Mouse (Mus musculus) heart, embryonic 12.5 days (tissue): Measurements from ENCODE around the gene Ltc4s. TPM values are rescaled to one million over a fixed set of nuclear protein-coding genes. Genes with fewer than 3 reads are reported as not detected.
A peak's percentile ranks its signal among the peaks of the same experiment; 100 is the strongest.

Source experiments
- ATAC-seq: fragments of 200-750 bp; cut with Nextera tagmentation; 2 replicates; pipeline ENCODE4 v1.8.0; 2017; ENCODE audit warnings: moderate TSS enrichment, moderate library complexity; ENCODE audit not compliant: insufficient number of reproducible peaks, low FRiP score
- H3K27ac ChIP-seq: fragments of 300-500 bp; sonication (generic); 2 replicates; pipeline ENCODE4 v1.5.1; 2016; ENCODE audit warnings: mild to moderate bottlenecking, moderate library complexity; ENCODE audit not compliant: poor library complexity, severe bottlenecking
- H3K27me3 ChIP-seq: fragments of 300-500 bp; sonication (generic); replicated peaks from 2 replicates; pipeline ENCODE4 v1.6.1; 2016; ENCODE audit warnings: mild to moderate bottlenecking, moderate library complexity
- H3K36me3 ChIP-seq: fragments of 300-500 bp; sonication (generic); 2 replicates; pipeline ENCODE4 v1.6.1; 2016; ENCODE audit warnings: mild to moderate bottlenecking, moderate library complexity
- H3K4me1 ChIP-seq: fragments of 300-500 bp; sonication (generic); replicated peaks from 2 replicates; pipeline ENCODE4 v1.6.1; 2016; ENCODE audit warnings: mild to moderate bottlenecking
- H3K4me2 ChIP-seq: fragments of 300-500 bp; sonication (generic); 2 replicates; pipeline ENCODE4 v1.6.1; 2016; ENCODE audit warnings: mild to moderate bottlenecking, moderate library complexity
- H3K4me3 ChIP-seq: fragments of 300-500 bp; sonication (generic); 2 replicates; pipeline ENCODE4 v1.5.1; 2016; ENCODE audit warnings: mild to moderate bottlenecking
- H3K9ac ChIP-seq: fragments of 300-500 bp; sonication (generic); 2 replicates; pipeline ENCODE4 v1.6.1; 2016; ENCODE audit warnings: mild to moderate bottlenecking, moderate library complexity
- H3K9me3 ChIP-seq: fragments of 300-500 bp; sonication (generic); replicated peaks from 2 replicates; pipeline ENCODE4 v1.6.1; 2016; ENCODE audit warnings: mild to moderate bottlenecking, moderate library complexity
- WGBS: fragments of 180-500 bp; shearing (Covaris S2); methylation state at CpG from one replicate; pipeline ENCODE4 v1.1.7; 2016; 5-methylcytosine and 5-hydroxymethylcytosine counted together
- polyA plus RNA-seq: library from polyadenylated mRNA; unstranded; fragments of >200 nt; fragmentation: Nextera tagmentation; extraction: Ambion mirVana; gene quantifications from 2 replicates; pipeline ENCODE4 v1.2.1, GENCODE M21; 2016

Gene Ltc4s
- polyA plus RNA-seq, 1 experiment from 2014 or later = 0.70 TPM

GRCm38 (mm10) chr11:50248473-50249171 lies 10.2 kb upstream of the Ltc4s start:
- Histone ChIP-seq H3K4me2 (no peak overlapping the region), H3K9me3 (no peaks in the 10 kb centered on the region), H3K4me1 (peaks cover 16% of the 10 kb centered on the region), H3K9ac (no peak overlapping the region), H3K27me3 (no peaks in the 10 kb centered on the region), H3K36me3 (no peaks in the 10 kb centered on the region), H3K4me3 (no peak overlapping the region), H3K27ac (no peak overlapping the region)
- WGBS = 78% methylated on average over 7 of the region's 7 CpGs
- no peak for ATAC-seq

DNA sequence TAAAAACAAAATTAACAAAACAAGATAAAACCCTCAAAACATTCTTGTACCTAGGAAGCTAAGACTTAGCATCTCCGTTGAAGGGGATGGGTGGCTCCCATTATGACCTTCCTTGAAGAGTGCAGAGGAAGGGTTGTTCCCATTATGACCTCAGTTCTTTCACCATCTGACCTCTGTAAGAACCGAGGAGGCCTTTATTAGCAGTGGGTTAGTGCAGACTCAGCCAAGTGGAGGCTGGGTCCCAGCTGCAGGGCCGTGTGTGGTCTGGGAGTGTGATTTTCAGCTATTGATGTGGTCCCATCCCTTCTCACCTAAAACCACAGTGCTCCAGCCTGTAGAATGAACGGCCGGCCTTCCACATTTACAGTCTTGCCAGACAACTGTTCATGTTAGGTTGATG lies 6.9 kb upstream of the Ltc4s start:
- H3K27me3 ChIP-seq = no peaks in the 10 kb centered on the region
- no peaks in the 10 kb centered on the region for H3K36me3 ChIP-seq
- ATAC-seq = no peak
- H3K4me2 ChIP-seq = no peak overlapping the region
- no peak overlapping the region for H3K4me3 ChIP-seq
- WGBS = 69% methylated on average over 5 of the region's 5 CpGs
- no peak overlapping the region for H3K9ac ChIP-seq
- no peaks in the 10 kb centered on the region for H3K9me3 ChIP-seq
- no peak overlapping the region for H3K27ac ChIP-seq
- H3K4me1 ChIP-seq = no peaks in the 10 kb centered on the region

- H3K4me2 ChIP-seq = no peak overlapping the region
- WGBS = 68% methylated on average over 6 of the region's 6 CpGs
- no peak overlapping the region for H3K9ac ChIP-seq
- no peak overlapping the region for H3K4me3 ChIP-seq
- no peaks in the 10 kb centered on the region for H3K36me3 ChIP-seq
- no peak overlapping the region for H3K27ac ChIP-seq
- ATAC-seq = no peak
- no peaks in the 10 kb centered on the region for H3K4me1 ChIP-seq
- no peaks in the 10 kb centered on the region for H3K9me3 ChIP-seq
- peaks cover 9% of the 10 kb centered on the region for H3K27me3 ChIP-seq
These were observed 5.5 kb upstream of the Ltc4s start for GRCm38 (mm10) chr11:50243926-50244325.

- no peak for ATAC-seq
- no peak overlapping the region for H3K9ac ChIP-seq
- H3K36me3 ChIP-seq = no peaks in the 10 kb centered on the region
- H3K4me3 ChIP-seq = no peak overlapping the region
- H3K4me2 ChIP-seq = no peak overlapping the region
- peaks cover 35% of the 10 kb centered on the region for H3K27me3 ChIP-seq
- no peaks in the 10 kb centered on the region for H3K9me3 ChIP-seq
- no peak overlapping the region for H3K27ac ChIP-seq
- H3K4me1 ChIP-seq = peaks cover 23% of the 10 kb centered on the region
- 66% methylated on average over 7 of the region's 7 CpGs for WGBS
These were observed 2.0 kb upstream of the Ltc4s start for GRCm38 (mm10) chr11:50240235-50240911.

- 90% methylated on average over 9 of the region's 9 CpGs for WGBS
These were observed 690 bp upstream of the Ltc4s start for GRCm38 (mm10) chr11:50238821-50239791.

DNA sequence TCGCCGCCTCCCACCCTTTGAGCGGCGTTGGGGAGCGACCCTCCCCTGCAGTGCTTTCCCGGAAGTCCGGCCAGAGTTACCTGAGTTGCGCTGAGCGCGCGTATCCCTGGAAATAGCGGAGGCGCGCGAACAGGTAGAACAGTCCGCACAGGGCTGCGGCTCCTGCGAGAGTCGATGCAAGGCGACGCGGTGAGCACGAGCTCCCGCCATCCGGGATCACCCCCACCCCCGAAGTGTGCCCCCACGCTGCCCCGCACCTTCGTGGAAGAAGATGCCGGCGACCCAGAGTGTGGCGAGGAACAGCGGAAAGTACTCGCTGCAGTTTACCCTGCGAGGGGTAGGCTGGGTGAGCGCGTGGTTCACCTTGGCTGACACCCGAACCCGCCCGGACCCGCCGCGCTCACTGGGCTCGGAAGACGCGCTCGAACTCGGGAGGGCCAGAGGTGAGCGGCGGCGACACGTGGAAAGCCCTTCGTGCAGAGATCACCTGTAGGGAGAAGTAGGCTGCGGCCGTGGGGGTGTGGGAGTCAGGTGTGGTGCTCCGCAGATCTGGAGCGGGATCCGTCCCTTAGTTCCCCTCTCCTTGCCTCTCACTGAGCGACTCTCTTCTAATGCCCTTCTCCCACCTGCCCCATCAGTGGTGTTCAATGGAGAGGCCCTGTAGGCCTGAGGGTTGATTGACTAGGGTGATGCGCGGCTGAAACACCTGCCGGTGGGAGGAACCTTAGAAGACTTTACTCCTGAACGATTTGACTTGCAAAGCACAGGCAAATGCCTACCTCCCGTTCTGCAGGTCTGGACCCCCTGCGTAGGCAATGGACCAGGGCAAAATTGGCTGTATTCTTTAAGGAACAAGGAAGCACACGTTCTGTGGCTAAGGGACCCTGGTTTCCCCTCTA lies 1.2 kb downstream of the Ltc4s start:
- Histone ChIP-seq H3K4me1 (peaks cover 23% of the 10 kb centered on the region), H3K36me3 (peaks cover 30% of the 10 kb centered on the region), H3K4me3 (peak overlapping the region; percentile 68), H3K4me2 (peak overlapping the region; percentile 99), H3K27ac (no peak overlapping the region), H3K27me3 (peaks cover 51% of the 10 kb centered on the region), H3K9me3 (no peaks in the 10 kb centered on the region), H3K9ac (peak overlapping the region; percentile 72)
- 2% methylated on average over 66 of the region's 66 CpGs for WGBS
- ATAC-seq = peak; percentile 33

More at GRCm38 (mm10) chr11:50238821-50239791, 690 bp upstream of the Ltc4s start:
- no peak overlapping the region for H3K4me3 ChIP-seq
- no peak overlapping the region for H3K9ac ChIP-seq
- H3K27ac ChIP-seq = no peak overlapping the region
- peaks cover 41% of the 10 kb centered on the region for H3K27me3 ChIP-seq
- H3K4me2 ChIP-seq = no peak overlapping the region
- no peak for ATAC-seq
- H3K9me3 ChIP-seq = no peaks in the 10 kb centered on the region
- H3K36me3 ChIP-seq = peaks cover 10% of the 10 kb centered on the region
- H3K4me1 ChIP-seq = peaks cover 23% of the 10 kb centered on the region

GRCm38 (mm10) chr11:50236540-50236936 lies 1.9 kb downstream of the Ltc4s start:
- Histone ChIP-seq H3K36me3 (peaks cover 35% of the 10 kb centered on the region), H3K4me2 (peak overlapping the region; percentile 99), H3K4me1 (peaks cover 23% of the 10 kb centered on the region), H3K27me3 (peaks cover 53% of the 10 kb centered on the region), H3K9me3 (no peaks in the 10 kb centered on the region), H3K4me3 (peak overlapping the region; percentile 68), H3K9ac (peak overlapping the region; percentile 72), H3K27ac (no peak overlapping the region)
- WGBS = under 1% methylated on average over 27 of the region's 27 CpGs
- peak; percentile 94 for ATAC-seq

DNA sequence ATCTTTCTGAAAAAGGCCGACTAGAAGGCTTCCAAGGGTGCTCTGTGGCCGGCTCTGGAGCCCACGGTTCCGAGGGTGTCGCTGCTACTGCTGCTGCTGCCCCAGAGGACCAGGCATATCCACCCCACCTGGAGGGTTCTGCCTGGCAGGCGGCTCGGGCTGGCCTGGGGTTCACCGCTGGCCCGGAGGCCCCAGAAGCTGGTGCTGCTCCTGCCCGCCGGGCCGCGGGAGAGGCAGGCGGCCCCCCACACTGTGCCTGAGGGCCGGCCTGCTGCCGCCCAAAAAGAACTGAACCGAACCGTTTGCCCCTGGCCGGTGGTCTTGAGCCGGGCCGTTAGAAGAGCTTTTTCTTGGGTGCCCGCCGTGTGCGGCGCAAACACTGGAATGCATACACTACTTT lies 3.8 kb downstream of the Ltc4s start:
- 93% methylated on average over 25 of the region's 25 CpGs for WGBS
- Histone ChIP-seq H3K4me3 (no peak overlapping the region), H3K4me2 (no peak overlapping the region), H3K27me3 (peaks cover 64% of the 10 kb centered on the region), H3K4me1 (peaks cover 29% of the 10 kb centered on the region), H3K9ac (no peak overlapping the region), H3K36me3 (peaks cover 40% of the 10 kb centered on the region), H3K9me3 (no peaks in the 10 kb centered on the region), H3K27ac (no peak overlapping the region)
- no peak for ATAC-seq

GRCm38 (mm10) chr11:50233993-50234392 lies 4.4 kb downstream of the Ltc4s start:
- Histone ChIP-seq H3K36me3 (peaks cover 40% of the 10 kb centered on the region), H3K4me1 (peaks cover 30% of the 10 kb centered on the region), H3K9ac (no peak overlapping the region), H3K4me3 (no peak overlapping the region), H3K4me2 (no peak overlapping the region), H3K27ac (no peak overlapping the region), H3K27me3 (peaks cover 64% of the 10 kb centered on the region), H3K9me3 (no peaks in the 10 kb centered on the region)
- ATAC-seq = no peak
- WGBS = 76% methylated on average over 11 of the region's 11 CpGs

DNA sequence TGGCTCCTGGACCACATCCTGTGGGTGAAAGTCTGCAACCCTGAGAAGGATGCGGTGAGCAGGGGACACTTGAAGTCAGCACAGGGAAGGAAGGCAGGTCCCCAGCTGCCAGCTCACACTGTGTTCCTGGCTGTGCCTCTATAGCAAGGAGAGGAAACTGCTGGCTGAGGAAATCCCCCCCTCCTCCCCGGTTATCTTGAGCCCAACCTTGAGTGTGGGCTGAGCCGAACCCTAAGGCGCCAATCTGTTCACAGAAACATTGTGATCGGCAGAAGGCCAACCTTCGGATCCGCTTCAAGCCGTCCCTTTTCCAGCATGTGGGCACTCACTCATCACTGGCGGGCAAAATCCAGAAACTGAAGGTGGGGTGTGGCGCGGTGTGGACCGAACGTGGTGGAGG lies 5.4 kb downstream of the Ltc4s start:
- H3K4me1 ChIP-seq = peaks cover 30% of the 10 kb centered on the region
- no peak for ATAC-seq
- no peak overlapping the region for H3K9ac ChIP-seq
- H3K27ac ChIP-seq = no peak overlapping the region
- H3K27me3 ChIP-seq = peaks cover 60% of the 10 kb centered on the region
- peaks cover 40% of the 10 kb centered on the region for H3K36me3 ChIP-seq
- WGBS = 90% methylated on average over 13 of the region's 13 CpGs
- H3K4me3 ChIP-seq = no peak overlapping the region
- H3K9me3 ChIP-seq = no peaks in the 10 kb centered on the region
- no peak overlapping the region for H3K4me2 ChIP-seq
